Mouse (Mus musculus) spleen, adult 2 months (tissue): ENCODE data around the gene Ank2.

ENCODE experiments used
- CTCF ChIP-seq: fragments of 200-500 bp; IDR thresholded peaks from 2 replicates; pipeline ENCODE4 v1.5.1; 2011; ENCODE audit warnings: mild to moderate bottlenecking, inconsistent platforms; ENCODE audit not compliant: insufficient read depth, insufficient read length, insufficient replicate concordance; ENCODE audit errors: extremely low read depth
- POLR2A ChIP-seq: fragments of 200-500 bp; IDR thresholded peaks from 2 replicates; pipeline ENCODE4 v1.6.1; 2011; ENCODE audit warnings: low read depth, low read length, inconsistent platforms

GRCm38 (mm10) chr3:127126220-127126619, 372.9 kb downstream of the Ank2 start:
- no peak for TF ChIP-seq POLR2A
- no peak for TF ChIP-seq CTCF
